Mouse (Mus musculus) forebrain, postnatal 0 days (tissue): Measurements from ENCODE around the gene Drg2. TPM values are rescaled to one million over a fixed set of nuclear protein-coding genes. Genes with fewer than 3 reads are reported as not detected.

Source experiments
- ATAC-seq: fragments of 200-750 bp; cut with Nextera tagmentation; 2 replicates; pipeline ENCODE4 v1.8.0; 2017; ENCODE audit warnings: mild to moderate bottlenecking, moderate library complexity
- DNase-seq: peaks from one replicate; pipeline ENCODE4 v3.0.0-alpha.2; 2015
- H3K27ac ChIP-seq: fragments of 300-500 bp; sonication (generic); 2 replicates; pipeline ENCODE4 v1.5.1; 2014; ENCODE audit warnings: low read depth, mild to moderate bottlenecking, antibody characterized with exemption, low read length, moderate library complexity, mixed read lengths
- H3K27me3 ChIP-seq: fragments of 300-500 bp; sonication (generic); 2 replicates; pipeline ENCODE4 v1.6.1; 2014; ENCODE audit warnings: mild to moderate bottlenecking, low read length, mixed read lengths; ENCODE audit not compliant: insufficient read depth
- H3K36me3 ChIP-seq: fragments of 300-500 bp; sonication (generic); 2 replicates; pipeline ENCODE4 v1.6.1; 2014; ENCODE audit warnings: mild to moderate bottlenecking, moderate library complexity; ENCODE audit not compliant: insufficient read depth
- H3K4me1 ChIP-seq: fragments of 300-500 bp; sonication (generic); 2 replicates; pipeline ENCODE4 v1.6.1; 2014; ENCODE audit warnings: antibody characterized with exemption; ENCODE audit not compliant: insufficient read depth
- H3K4me2 ChIP-seq: fragments of 300-500 bp; sonication (generic); 2 replicates; pipeline ENCODE4 v1.6.1; 2014; ENCODE audit warnings: low read depth, mild to moderate bottlenecking, moderate library complexity
- H3K4me3 ChIP-seq: fragments of 300-500 bp; sonication (generic); 2 replicates; pipeline ENCODE4 v1.5.1; 2014; ENCODE audit warnings: low read depth, low read length, mixed read lengths
- H3K9ac ChIP-seq: fragments of 300-500 bp; sonication (generic); 2 replicates; pipeline ENCODE4 v1.6.1; 2014; ENCODE audit warnings: mild to moderate bottlenecking
- H3K9me3 ChIP-seq: fragments of 300-500 bp; sonication (generic); 2 replicates; pipeline ENCODE4 v1.6.1; 2016; ENCODE audit warnings: low read length
- CTCF ChIP-seq: sonication (generic); IDR thresholded peaks from 2 replicates; pipeline ENCODE4 v1.5.1; 2016; ENCODE audit warnings: antibody characterized with exemption, control low read depth, low read depth
- WGBS: fragments of 180-500 bp; shearing (Covaris S2); extraction: QIAGEN DNeasy Blood & Tissue Kit; methylation state at CpG from one replicate; pipeline ENCODE4 v1.1.7; 2014; 5-methylcytosine and 5-hydroxymethylcytosine counted together
- polyA plus RNA-seq: library from polyadenylated mRNA; unstranded; fragments of >200 nt; fragmentation: Nextera tagmentation; extraction: Ambion mirVana; gene quantifications from 2 replicates; pipeline ENCODE4 v1.2.1, GENCODE M21; 2015
- total RNA-seq: library from RNA; depleted of rRNA; stranded (reverse); fragments of >200 nt; gene quantifications from 2 replicates; pipeline ENCODE4 v1.2.3, GENCODE M21; 2014

The Drg2 gene
- total and polyA plus RNA-seq, 2 experiments from 2014 or later: 82.6 to 83.8 TPM

DNA sequence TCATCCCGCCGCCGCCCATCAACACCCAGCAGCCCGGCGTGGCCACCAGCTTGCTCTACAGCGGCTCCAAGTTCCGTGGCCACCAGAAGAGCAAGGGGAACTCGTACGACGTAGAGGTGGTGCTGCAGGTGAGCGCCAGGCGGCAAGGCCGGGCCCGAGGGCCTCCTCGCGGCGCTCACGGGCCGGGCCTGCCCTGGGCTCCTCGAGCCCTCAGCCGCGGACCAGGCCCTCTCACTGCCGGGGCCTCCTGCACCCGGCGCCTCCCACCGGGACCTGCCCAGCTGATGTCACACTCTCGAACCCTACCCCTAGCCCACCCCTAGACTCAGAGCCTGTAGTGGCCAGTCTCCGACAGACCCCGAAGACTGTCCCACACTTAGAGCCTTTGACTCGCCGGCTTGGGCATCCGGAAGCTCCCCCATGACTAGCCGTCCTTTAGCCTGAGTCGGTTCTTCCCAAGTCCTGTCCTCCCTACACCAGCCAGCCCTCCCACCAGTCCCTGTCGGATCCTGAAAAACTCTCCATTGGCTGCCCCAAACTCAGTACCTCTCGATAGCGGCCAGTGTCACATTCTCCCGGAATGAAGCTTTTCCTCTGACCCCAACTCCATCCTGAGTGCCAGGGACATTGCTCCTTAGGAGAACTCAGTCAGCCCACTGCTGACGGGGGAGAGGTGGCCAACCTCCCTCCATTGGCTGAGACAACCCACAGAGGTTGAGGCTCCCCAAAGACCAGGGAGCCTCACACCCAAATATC is 36.5 kb upstream of the Drg2 start, which contains the start of gene Atpaf2:
Atpaf2 (minus strand) TSS at position 741 of the 756 bp plus-strand sequence.
- TF ChIP-seq CTCF: no peak
- no peak for DNase-seq

DNA sequence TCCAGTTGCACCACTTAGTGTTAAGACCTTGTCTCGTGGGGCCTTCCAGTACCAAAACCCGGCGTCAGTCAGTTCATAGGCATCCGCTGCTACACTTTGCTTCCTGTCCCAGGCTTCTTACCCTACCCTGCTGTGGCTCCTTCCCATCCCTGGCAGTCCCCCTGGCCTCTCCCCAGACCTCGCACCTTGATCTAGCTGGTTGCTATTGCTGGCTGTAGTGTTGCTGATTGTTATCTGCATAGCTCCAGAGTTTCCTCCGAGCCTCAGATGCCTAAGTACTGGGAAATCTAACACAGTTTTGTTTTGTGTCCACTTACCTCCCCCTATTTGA is 36.0 kb upstream of the Drg2 start:
- H3K36me3 ChIP-seq: no peaks in the 10 kb centered on the region
- ATAC-seq: no peak
- no peaks in the 10 kb centered on the region for H3K27me3 ChIP-seq
- TF ChIP-seq CTCF: no peak
- WGBS: 25% methylated on average over 6 of the region's 6 CpGs
- no peaks in the 10 kb centered on the region for H3K9me3 ChIP-seq
- peak overlapping the region; percentile 81 for H3K9ac ChIP-seq
- no peak overlapping the region for H3K27ac ChIP-seq
- peak overlapping the region; percentile 83 for H3K4me3 ChIP-seq
- H3K4me1 ChIP-seq: peaks cover 16% of the 10 kb centered on the region
- no peak for DNase-seq
- H3K4me2 ChIP-seq: peak overlapping the region; percentile 67

More for the DNA sequence above, 36.5 kb upstream of the Drg2 start, which contains the start of gene Atpaf2:
- Histone ChIP-seq H3K27me3 (no peaks in the 10 kb centered on the region), H3K27ac (peak within 1 kb of the TSS; percentile 84), H3K4me1 (peaks cover 16% of the 10 kb centered on the region), H3K36me3 (no peaks in the 10 kb centered on the region), H3K4me3 (peak within 1 kb of the TSS; percentile 83), H3K9ac (peak within 1 kb of the TSS; percentile 81), H3K4me2 (peak within 1 kb of the TSS; percentile 67), H3K9me3 (no peaks in the 10 kb centered on the region)
- 5% methylated on average over 38 of the region's 39 CpGs for WGBS
- ATAC-seq: no peak; the same call in 1 of the 2 replicates

DNA sequence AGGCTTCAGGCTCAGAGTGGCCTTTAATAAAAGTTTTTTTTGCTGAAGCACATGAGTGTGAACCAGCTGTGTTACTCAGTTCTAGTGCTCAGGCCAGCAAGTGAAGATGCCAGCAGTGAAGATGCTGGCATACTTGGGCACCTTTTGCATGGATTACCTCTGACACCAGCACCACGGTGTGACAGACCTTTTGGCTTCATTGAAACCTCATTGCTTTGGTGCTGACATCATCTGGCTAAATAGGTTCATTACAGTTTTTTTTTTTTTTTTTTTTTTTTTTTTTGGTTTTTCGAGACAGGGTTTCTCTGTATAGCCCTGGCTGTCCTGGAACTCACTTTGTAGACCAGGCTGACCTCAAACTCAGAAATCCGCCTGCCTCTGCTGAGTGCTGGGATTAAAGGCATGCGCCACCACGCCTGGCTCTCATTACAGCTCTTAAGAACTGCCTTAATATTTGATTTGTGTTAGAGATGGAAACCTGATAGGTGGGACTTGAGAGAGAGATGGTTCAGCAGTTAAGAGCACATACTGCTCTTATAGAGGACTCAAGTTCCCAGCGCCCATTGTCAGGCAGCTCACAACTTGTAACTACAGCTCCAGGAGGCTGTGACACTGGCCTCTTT is 32.2 kb upstream of the Drg2 start:
- DNase-seq (no peak), ATAC-seq (no peak)
- H3K36me3 ChIP-seq: 0 out of 2 replicates have a peak, but pooled peaks cover 8% of the 10 kb centered on the region
- no peak overlapping the region for H3K4me3 ChIP-seq
- WGBS: 65% methylated on average over 6 of the region's 6 CpGs
- H3K27ac ChIP-seq: no peak overlapping the region
- peak; percentile 38 for TF ChIP-seq CTCF
- H3K4me1 ChIP-seq: peaks cover 13% of the 10 kb centered on the region
- no peaks in the 10 kb centered on the region for H3K27me3 ChIP-seq
- no peak overlapping the region for H3K9ac ChIP-seq
- H3K9me3 ChIP-seq: no peaks in the 10 kb centered on the region
- H3K4me2 ChIP-seq: no peak overlapping the region

DNA sequence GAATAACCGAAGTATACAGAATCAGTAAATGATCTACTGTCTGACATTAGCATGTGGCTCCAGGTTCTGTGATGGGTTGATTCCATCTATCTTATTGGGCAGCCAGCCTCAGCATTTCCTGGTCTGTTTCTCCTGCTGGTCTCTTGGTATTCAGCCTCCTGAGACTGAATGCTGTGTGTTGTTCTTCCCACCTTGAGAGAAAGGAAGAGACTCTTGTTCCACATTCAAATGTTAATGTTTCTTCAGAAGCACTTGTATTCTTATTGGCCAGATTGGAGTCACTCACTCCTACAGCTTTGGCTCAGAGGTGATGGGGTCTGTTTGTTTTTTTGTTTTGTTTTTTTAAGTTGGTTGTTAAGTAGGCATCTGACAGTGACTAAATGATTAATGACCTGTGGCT is 31.4 kb upstream of the Drg2 start:
- Histone ChIP-seq H3K4me1 (peaks cover 11% of the 10 kb centered on the region), H3K27ac (no peak overlapping the region), H3K36me3 (0 out of 2 replicates have a peak, but pooled peaks cover 17% of the 10 kb centered on the region), H3K4me2 (no peak overlapping the region), H3K27me3 (no peaks in the 10 kb centered on the region), H3K9me3 (no peaks in the 10 kb centered on the region), H3K4me3 (no peak overlapping the region), H3K9ac (no peak overlapping the region)
- no peak for DNase-seq
- TF ChIP-seq CTCF: no peak
- 42% methylated on average over 1 of the region's 1 CpGs for WGBS
- ATAC-seq: no peak

DNA sequence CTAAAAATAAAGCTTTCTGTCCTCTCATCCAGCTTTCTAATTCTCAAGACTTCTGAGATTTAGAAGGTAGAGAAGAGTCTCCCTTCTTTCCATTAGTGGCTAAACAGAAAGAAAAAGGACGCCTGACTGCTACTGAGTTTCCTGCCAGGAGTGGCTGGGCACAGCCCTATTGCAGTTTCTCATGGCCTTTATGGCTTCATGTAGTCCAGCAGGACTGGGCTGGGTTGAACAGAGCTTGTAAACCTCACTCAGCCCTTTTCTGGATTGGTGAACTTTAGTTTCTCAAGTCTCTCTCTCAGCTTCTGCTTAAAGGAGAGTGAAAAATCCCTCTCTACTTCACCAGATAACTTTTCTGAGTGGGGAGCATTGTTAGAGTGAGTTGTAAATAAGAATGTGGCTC is 28.0 kb upstream of the Drg2 start:
- Histone ChIP-seq H3K27ac (no peak overlapping the region), H3K4me2 (no peak overlapping the region), H3K9ac (no peak overlapping the region), H3K4me3 (no peak overlapping the region), H3K36me3 (peaks cover 25% of the 10 kb centered on the region; the same call in 1 of the 2 replicates), H3K9me3 (no peaks in the 10 kb centered on the region), H3K4me1 (no peaks in the 10 kb centered on the region), H3K27me3 (no peaks in the 10 kb centered on the region)
- ATAC-seq: no peak
- no peak for DNase-seq
- TF ChIP-seq CTCF: no peak
- WGBS: 89% methylated on average over 1 of the region's 1 CpGs

DNA sequence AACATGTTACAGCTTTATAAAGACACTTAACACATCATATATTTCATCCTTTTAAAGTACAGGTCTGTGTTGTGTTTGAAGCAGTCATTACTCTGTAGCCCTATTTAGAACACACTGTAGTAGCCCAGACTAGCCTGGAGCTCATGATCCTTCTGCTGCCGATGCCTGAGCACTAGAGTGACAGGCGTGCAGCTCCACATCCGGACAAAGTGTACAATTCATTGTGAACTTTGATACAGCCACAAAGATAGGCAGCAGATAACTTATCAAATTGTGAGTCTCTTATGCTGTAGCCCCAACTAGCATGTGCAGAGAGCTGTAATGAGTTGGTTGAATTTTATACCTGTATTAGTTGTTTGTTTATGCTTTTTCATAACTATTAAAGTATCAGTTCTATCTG is 26.8 kb upstream of the Drg2 start:
- DNase-seq: no peak
- TF ChIP-seq CTCF: no peak
- Histone ChIP-seq H3K27ac (no peak overlapping the region), H3K27me3 (no peaks in the 10 kb centered on the region), H3K4me1 (no peaks in the 10 kb centered on the region), H3K4me2 (no peak overlapping the region), H3K4me3 (no peak overlapping the region), H3K9ac (no peak overlapping the region), H3K9me3 (no peaks in the 10 kb centered on the region), H3K36me3 (peaks cover 31% of the 10 kb centered on the region)
- no peak for ATAC-seq
- WGBS: 91% methylated on average over 3 of the region's 3 CpGs

DNA sequence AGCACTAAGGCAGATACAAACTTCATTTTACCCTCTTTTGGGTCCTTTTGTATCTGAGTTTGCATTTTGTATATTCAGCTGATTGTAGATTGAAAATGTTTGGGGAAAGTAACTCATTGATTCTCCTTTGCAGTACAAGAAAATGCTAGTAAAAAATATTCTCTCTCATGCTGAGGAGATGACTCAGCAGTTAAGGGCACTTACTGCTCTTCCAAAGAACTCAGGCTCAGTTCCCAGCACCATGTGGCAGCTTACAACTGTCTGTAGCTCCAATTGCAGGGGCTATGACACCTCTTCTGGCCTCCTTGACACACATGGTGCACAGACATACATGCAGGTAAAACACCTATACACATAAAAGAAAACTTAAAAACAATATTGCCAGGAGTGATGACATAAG is 20.9 kb upstream of the Drg2 start:
- ATAC-seq (no peak), DNase-seq (no peak)
- H3K27ac ChIP-seq: no peak overlapping the region
- H3K4me1 ChIP-seq: no peaks in the 10 kb centered on the region
- TF ChIP-seq CTCF: no peak
- H3K9ac ChIP-seq: no peak overlapping the region
- H3K27me3 ChIP-seq: no peaks in the 10 kb centered on the region
- H3K9me3 ChIP-seq: no peaks in the 10 kb centered on the region
- H3K36me3 ChIP-seq: peaks cover 62% of the 10 kb centered on the region
- H3K4me2 ChIP-seq: no peak overlapping the region
- no peak overlapping the region for H3K4me3 ChIP-seq
